Mouse (Mus musculus): ENCODE measurements at regions not wholly inside any gene's neighbourhood (a gene's known extent, or its start where the extent isn't known, plus 50 kb on each side); places are given as distances from the start of the nearest gene placed in this dataset.

- TF ChIP-seq MAFK (IDR thresholded peaks at IDR 0.05; ENCODE audit: insufficient read depth, low read depth, low read length) (no peak), ZC3H11A (IDR thresholded peaks at IDR 0.05; ENCODE audit: borderline replicate concordance, low read depth, low read length) (no peak)
Measured at GRCm38 (mm10) chr8:38723254-38723653, 1729.8 kb downstream of the AI429214 start.

Measured in ES-E14 (cell line).